Mouse (Mus musculus): Measurements from ENCODE around the gene Aif1l. TPM values are rescaled to one million over a fixed set of nuclear protein-coding genes. Genes with fewer than 3 reads are reported as not detected.

Aif1l gene
- polyA plus RNA-seq, 1 experiment from 2014 or later = 110 TPM

- Histone ChIP-seq H3K4me1 (ENCODE audit: control insufficient read depth, insufficient read depth, low read length) (peaks cover 7% of the 10 kb centered on the region), H3K27ac (replicated peaks; ENCODE audit: low read depth, low read length) (no peak overlapping the region), H3K9me3 (ENCODE audit: control insufficient read depth, low read length) (no peaks in the 10 kb centered on the region), H3K4me2 (ENCODE audit: low read depth, severe bottlenecking) (no peak overlapping the region), H3K36me3 (ENCODE audit: control insufficient read depth, insufficient read depth, low read length) (0 out of 2 replicates have a peak, but pooled peaks cover 2% of the 10 kb centered on the region), H3K27me3 (ENCODE audit: control insufficient read depth, insufficient read depth, low read length) (no peaks in the 10 kb centered on the region), H3K9ac (ENCODE audit: low read length) (no peak overlapping the region), H3K4me3 (ENCODE audit: low read depth, low read length) (no peak overlapping the region)
- DNase-seq (ENCODE audit: low spot score) (no peak), ATAC-seq (ENCODE audit: insufficient number of reproducible peaks, low FRiP score, low TSS enrichment, low read depth) (no peak)
- 93% methylated on average over 9 of the region's 9 CpGs for WGBS
Measured at GRCm38 (mm10) chr2:31954779-31955181, 4.8 kb downstream of the Aif1l start.

- ATAC-seq (ENCODE audit: insufficient number of reproducible peaks, low FRiP score, low TSS enrichment, low read depth) (no peak), DNase-seq (ENCODE audit: low spot score) (no peak)
- H3K4me2 ChIP-seq (ENCODE audit: low read depth, severe bottlenecking) = no peak overlapping the region
- 0 out of 2 replicates have a peak, but pooled peaks cover 2% of the 10 kb centered on the region for H3K36me3 ChIP-seq (ENCODE audit: control insufficient read depth, insufficient read depth, low read length)
- no peak overlapping the region for H3K9ac ChIP-seq (ENCODE audit: low read length)
- no peak overlapping the region for H3K27ac ChIP-seq (replicated peaks; ENCODE audit: low read depth, low read length)
- peaks cover 7% of the 10 kb centered on the region for H3K4me1 ChIP-seq (ENCODE audit: control insufficient read depth, insufficient read depth, low read length)
- no peaks in the 10 kb centered on the region for H3K9me3 ChIP-seq (ENCODE audit: control insufficient read depth, low read length)
- 84% methylated on average over 5 of the region's 5 CpGs for WGBS
- no peaks in the 10 kb centered on the region for H3K27me3 ChIP-seq (ENCODE audit: control insufficient read depth, insufficient read depth, low read length)
- no peak overlapping the region for H3K4me3 ChIP-seq (ENCODE audit: low read depth, low read length)
Measured at GRCm38 (mm10) chr2:31955686-31956085, 5.7 kb downstream of the Aif1l start.

GRCm38 (mm10) chr2:31957211-31957610, 7.3 kb downstream of the Aif1l start:
- Histone ChIP-seq H3K36me3 (ENCODE audit: control insufficient read depth, insufficient read depth, low read length) (0 out of 2 replicates have a peak, but pooled peaks cover 2% of the 10 kb centered on the region), H3K27ac (replicated peaks; ENCODE audit: low read depth, low read length) (no peak overlapping the region), H3K4me3 (ENCODE audit: low read depth, low read length) (no peak overlapping the region), H3K27me3 (ENCODE audit: control insufficient read depth, insufficient read depth, low read length) (no peaks in the 10 kb centered on the region), H3K4me1 (ENCODE audit: control insufficient read depth, insufficient read depth, low read length) (no peaks in the 10 kb centered on the region; the same call in 1 of the 2 replicates), H3K9me3 (ENCODE audit: control insufficient read depth, low read length) (no peaks in the 10 kb centered on the region), H3K9ac (ENCODE audit: low read length) (no peak overlapping the region), H3K4me2 (ENCODE audit: low read depth, severe bottlenecking) (no peak overlapping the region)
- DNase-seq (ENCODE audit: low spot score) (no peak), ATAC-seq (ENCODE audit: insufficient number of reproducible peaks, low FRiP score, low TSS enrichment, low read depth) (no peak)
- 86% methylated on average over 10 of the region's 10 CpGs for WGBS

DNA sequence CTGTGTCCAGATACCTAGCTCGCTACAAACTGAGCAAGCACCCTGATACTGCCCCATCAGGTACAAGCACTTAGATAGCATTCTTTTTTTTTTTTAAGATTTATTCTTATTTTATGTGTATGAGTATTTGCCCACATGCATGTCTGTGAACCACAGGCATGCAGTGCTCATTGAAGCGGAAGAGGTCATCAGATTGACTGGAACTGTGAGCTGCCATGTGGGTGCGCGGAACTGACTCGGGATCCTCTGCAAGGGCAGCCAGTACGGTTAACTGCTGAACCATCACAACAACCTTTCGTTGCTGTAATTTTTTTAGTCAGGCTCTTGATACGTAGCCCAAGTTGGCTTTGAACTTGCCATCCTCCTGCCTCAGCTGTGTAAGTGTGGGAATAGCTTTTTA, 11.0 kb downstream of the Aif1l start:
- Histone ChIP-seq H3K36me3 (ENCODE audit: control insufficient read depth, insufficient read depth, low read length) (0 out of 2 replicates have a peak, but pooled peaks cover 4% of the 10 kb centered on the region), H3K4me2 (ENCODE audit: low read depth, severe bottlenecking) (no peak overlapping the region), H3K27me3 (ENCODE audit: control insufficient read depth, insufficient read depth, low read length) (no peaks in the 10 kb centered on the region), H3K4me1 (ENCODE audit: control insufficient read depth, insufficient read depth, low read length) (no peaks in the 10 kb centered on the region), H3K9me3 (ENCODE audit: control insufficient read depth, low read length) (no peaks in the 10 kb centered on the region), H3K27ac (replicated peaks; ENCODE audit: low read depth, low read length) (no peak overlapping the region), H3K9ac (ENCODE audit: low read length) (no peak overlapping the region), H3K4me3 (ENCODE audit: low read depth, low read length) (no peak overlapping the region)
- DNase-seq (ENCODE audit: low spot score) (no peak), ATAC-seq (ENCODE audit: insufficient number of reproducible peaks, low FRiP score, low TSS enrichment, low read depth) (no peak)
- WGBS = 93% methylated on average over 8 of the region's 8 CpGs

- H3K9me3 ChIP-seq (ENCODE audit: control insufficient read depth, low read length) = no peaks in the 10 kb centered on the region
- no peaks in the 10 kb centered on the region for H3K4me1 ChIP-seq (ENCODE audit: control insufficient read depth, insufficient read depth, low read length)
- 0 out of 2 replicates have a peak, but pooled peaks cover 4% of the 10 kb centered on the region for H3K36me3 ChIP-seq (ENCODE audit: control insufficient read depth, insufficient read depth, low read length)
- 83% methylated on average over 4 of the region's 4 CpGs for WGBS
- H3K27ac ChIP-seq (replicated peaks; ENCODE audit: low read depth, low read length) = no peak overlapping the region
- H3K4me3 ChIP-seq (ENCODE audit: low read depth, low read length) = no peak overlapping the region
- no peak overlapping the region for H3K9ac ChIP-seq (ENCODE audit: low read length)
- no peaks in the 10 kb centered on the region for H3K27me3 ChIP-seq (ENCODE audit: control insufficient read depth, insufficient read depth, low read length)
- no peak for ATAC-seq (ENCODE audit: insufficient number of reproducible peaks, low FRiP score, low TSS enrichment, low read depth)
- no peak for DNase-seq (ENCODE audit: low spot score)
- H3K4me2 ChIP-seq (ENCODE audit: low read depth, severe bottlenecking) = no peak overlapping the region
Measured at GRCm38 (mm10) chr2:31961791-31962222, 11.9 kb downstream of the Aif1l start.

DNA sequence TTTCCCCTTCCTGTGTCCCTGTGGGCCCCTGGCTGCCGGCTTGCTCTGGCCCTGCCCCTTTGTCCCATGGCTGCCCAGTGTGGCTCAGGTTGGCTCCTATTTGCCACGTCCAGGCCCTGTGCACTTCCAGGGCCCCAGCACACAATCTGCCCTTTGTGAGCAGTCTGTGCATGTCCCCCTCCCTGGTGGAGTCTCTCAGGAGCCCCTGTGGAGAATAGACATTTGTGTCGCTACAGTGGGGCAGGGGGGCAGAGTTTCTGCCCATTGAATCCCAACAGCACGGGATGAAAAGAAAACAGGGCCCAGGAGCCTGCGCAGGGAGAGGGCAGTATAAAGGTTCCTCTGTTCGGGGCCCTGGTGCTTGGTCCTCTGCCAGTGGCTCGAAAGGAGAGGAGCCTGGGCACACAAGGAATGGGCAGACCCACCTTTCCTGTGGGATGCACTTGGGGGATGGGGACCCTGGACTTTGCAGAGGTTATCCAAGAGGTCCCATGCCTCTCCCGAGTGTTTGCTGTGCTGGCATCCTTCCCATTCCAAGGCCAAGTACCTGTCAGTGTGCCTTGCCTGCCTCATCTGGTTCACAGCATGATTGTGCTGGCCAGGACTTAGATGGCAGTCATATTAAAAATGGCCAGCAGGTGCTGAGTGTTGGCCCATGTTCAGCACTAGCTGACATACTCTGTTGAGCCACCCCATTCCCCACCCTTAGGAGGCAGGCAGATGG, 12.7 kb downstream of the Aif1l start:
- Histone ChIP-seq H3K4me2 (ENCODE audit: low read depth, severe bottlenecking) (no peak overlapping the region), H3K27me3 (ENCODE audit: control insufficient read depth, insufficient read depth, low read length) (no peaks in the 10 kb centered on the region)
- no peak for DNase-seq (ENCODE audit: low spot score)

DNA sequence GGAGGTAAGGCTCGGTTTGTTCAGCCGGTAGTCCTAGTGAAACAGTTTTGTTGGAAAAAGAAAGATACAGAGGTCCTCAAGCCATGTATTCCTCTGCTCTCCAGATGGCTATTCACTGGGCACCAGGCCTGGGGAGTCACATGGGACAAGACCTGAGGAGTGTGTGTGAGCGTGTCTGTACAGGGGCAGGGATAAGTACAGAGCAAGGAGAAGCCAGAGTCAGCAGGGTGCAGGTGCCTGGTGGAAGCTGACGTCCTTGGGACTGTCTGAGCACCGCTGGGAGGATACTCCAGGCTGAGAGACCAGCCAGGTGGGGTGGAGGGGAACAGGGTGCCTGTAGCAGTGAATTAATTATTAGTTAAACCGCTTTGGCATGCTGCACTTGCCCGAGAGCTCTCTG, 13.6 kb downstream of the Aif1l start:
- H3K27me3 ChIP-seq (ENCODE audit: control insufficient read depth, insufficient read depth, low read length) = no peaks in the 10 kb centered on the region
- ATAC-seq (ENCODE audit: insufficient number of reproducible peaks, low FRiP score, low TSS enrichment, low read depth) (no peak), DNase-seq (ENCODE audit: low spot score) (no peak)
- H3K9ac ChIP-seq (ENCODE audit: low read length) = no peak overlapping the region
- 78% methylated on average over 7 of the region's 7 CpGs for WGBS
- peaks cover 4% of the 10 kb centered on the region; the same call in 1 of the 2 replicates for H3K36me3 ChIP-seq (ENCODE audit: control insufficient read depth, insufficient read depth, low read length)
- H3K9me3 ChIP-seq (ENCODE audit: control insufficient read depth, low read length) = no peaks in the 10 kb centered on the region
- no peak overlapping the region for H3K27ac ChIP-seq (replicated peaks; ENCODE audit: low read depth, low read length)
- H3K4me3 ChIP-seq (ENCODE audit: low read depth, low read length) = no peak overlapping the region
- H3K4me1 ChIP-seq (ENCODE audit: control insufficient read depth, insufficient read depth, low read length) = no peaks in the 10 kb centered on the region
- H3K4me2 ChIP-seq (ENCODE audit: low read depth, severe bottlenecking) = no peak overlapping the region

More for the DNA sequence above, 12.7 kb downstream of the Aif1l start:
- H3K36me3 ChIP-seq (ENCODE audit: control insufficient read depth, insufficient read depth, low read length) = peaks cover 4% of the 10 kb centered on the region; the same call in 1 of the 2 replicates
- no peak overlapping the region for H3K4me3 ChIP-seq (ENCODE audit: low read depth, low read length)
- H3K4me1 ChIP-seq (ENCODE audit: control insufficient read depth, insufficient read depth, low read length) = no peaks in the 10 kb centered on the region
- H3K27ac ChIP-seq (replicated peaks; ENCODE audit: low read depth, low read length) = no peak overlapping the region
- H3K9me3 ChIP-seq (ENCODE audit: control insufficient read depth, low read length) = no peaks in the 10 kb centered on the region
- 81% methylated on average over 8 of the region's 8 CpGs for WGBS
- ATAC-seq (ENCODE audit: insufficient number of reproducible peaks, low FRiP score, low TSS enrichment, low read depth) = no peak
- H3K9ac ChIP-seq (ENCODE audit: low read length) = no peak overlapping the region

GRCm38 (mm10) chr2:31964191-31964590, 14.3 kb downstream of the Aif1l start:
- 84% methylated on average over 3 of the region's 3 CpGs for WGBS

More at GRCm38 (mm10) chr2:31964191-31964590, 14.3 kb downstream of the Aif1l start:
- no peak overlapping the region for H3K4me3 ChIP-seq (ENCODE audit: low read depth, low read length)
- H3K27me3 ChIP-seq (ENCODE audit: control insufficient read depth, insufficient read depth, low read length) = no peaks in the 10 kb centered on the region
- H3K4me1 ChIP-seq (ENCODE audit: control insufficient read depth, insufficient read depth, low read length) = no peaks in the 10 kb centered on the region
- no peak for ATAC-seq (ENCODE audit: insufficient number of reproducible peaks, low FRiP score, low TSS enrichment, low read depth)
- no peak overlapping the region for H3K9ac ChIP-seq (ENCODE audit: low read length)
- no peak overlapping the region for H3K27ac ChIP-seq (replicated peaks; ENCODE audit: low read depth, low read length)
- no peak for DNase-seq (ENCODE audit: low spot score)
- no peaks in the 10 kb centered on the region for H3K9me3 ChIP-seq (ENCODE audit: control insufficient read depth, low read length)
- no peak overlapping the region for H3K4me2 ChIP-seq (ENCODE audit: low read depth, severe bottlenecking)
- H3K36me3 ChIP-seq (ENCODE audit: control insufficient read depth, insufficient read depth, low read length) = peaks cover 4% of the 10 kb centered on the region; the same call in 1 of the 2 replicates
